Mouse (Mus musculus): ENCODE measurements around the gene Tuba4a.

The Tuba4a gene

GRCm38 (mm10) chr1:75168093-75168471, 51.6 kb downstream of the Tuba4a start:
- intact Hi-C loops (cut with DNase I), result no loop called here

Small RNA genes lying within 50 kb of the gene (microRNA-seq; reads per million reads assigned to microRNA genes)
- 0 reads per million in 2 experiments for gene Gm27943
